ENCODE assay signal across 7 mouse cellular contexts in the genomic region with DNA sequence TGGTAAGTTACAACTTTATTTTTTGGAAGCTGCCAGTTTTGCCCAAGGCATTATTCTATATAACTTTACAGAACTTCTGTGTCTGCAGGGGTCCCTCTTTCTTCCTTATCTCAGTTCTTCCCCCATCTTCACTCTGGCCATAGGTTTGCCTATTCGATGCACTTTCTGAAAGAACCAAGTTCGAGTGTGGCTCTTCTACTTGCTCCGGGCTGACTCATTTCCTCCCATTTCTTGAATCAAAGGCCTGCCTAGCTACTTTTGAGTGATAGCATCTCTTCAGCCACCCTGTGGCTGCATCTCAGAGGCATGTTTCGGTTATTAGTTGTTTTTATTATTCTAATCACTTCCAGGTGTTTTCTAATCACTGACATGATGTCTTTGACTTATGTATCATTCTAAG. TPM values are rescaled to one million over a fixed set of nuclear protein-coding genes. Genes with fewer than 3 reads are reported as not detected.
DNase-seq lines count a peak whose midpoint lies in the region; ATAC-seq lines count a peak whose summit lies in the region.

No protein-coding gene starts in this region.

- 19% methylated on average over 4 of the region's 4 CpGs for WGBS in heart, embryonic 11.5 days (ENCODE audit: insufficient replicate concordance)
- WGBS in liver, embryonic 15.5 days (ENCODE audit: insufficient replicate concordance) = 14% methylated on average over 4 of the region's 4 CpGs

- peaks cover 19% of the 10 kb centered on the region for H3K4me1 ChIP-seq in heart, embryonic 11.5 days (ENCODE audit: control insufficient read depth, insufficient read depth, low read length)
- peaks cover 15% of the 10 kb centered on the region for H3K4me1 ChIP-seq in liver, embryonic 15.5 days (replicated peaks)

- peak; percentile 49 for DNase-seq in CD4-positive helper T cell, adult 2 months (ENCODE audit: low read depth, low spot score)
- peak; percentile 72 for DNase-seq in NIH3T3 (ENCODE audit: low read depth)
- no peak for DNase-seq in right cerebral cortex, postnatal 25 days
- DNase-seq in layer of hippocampus, postnatal 10 days (ENCODE audit: low spot score in 2 of 2) = no peak
- DNase-seq in kidney, postnatal 10 days = no peak

- no peaks in the 10 kb centered on the region for H3K9me3 ChIP-seq in heart, embryonic 11.5 days (replicated peaks; ENCODE audit: control insufficient read depth, low read length)
- H3K9me3 ChIP-seq in liver, embryonic 15.5 days (replicated peaks) = no peaks in the 10 kb centered on the region

- no peaks in the 10 kb centered on the region for H3K27me3 ChIP-seq in heart, embryonic 11.5 days (ENCODE audit: control insufficient read depth, insufficient read depth, low read length)
- peaks cover 6% of the 10 kb centered on the region; the same call in 1 of the 2 replicates for H3K27me3 ChIP-seq in liver, embryonic 15.5 days

- H3K9ac ChIP-seq in heart, embryonic 11.5 days (ENCODE audit: low read depth, low read length) = no peak overlapping the region
- H3K9ac ChIP-seq in liver, embryonic 15.5 days = no peak overlapping the region

- H3K27ac ChIP-seq in heart, embryonic 11.5 days (ENCODE audit: low read depth, low read length) = no peak overlapping the region; the same call in 1 of the 2 replicates
- H3K27ac ChIP-seq in liver, embryonic 15.5 days (replicated peaks) = no peak overlapping the region

- H3K4me3 ChIP-seq in heart, embryonic 11.5 days (ENCODE audit: low read depth, low read length) = peak overlapping the region; percentile 88
- H3K4me3 ChIP-seq in liver, embryonic 15.5 days (replicated peaks) = peak overlapping the region; percentile 64

- no peak for ATAC-seq in heart, embryonic 11.5 days (replicated peaks; ENCODE audit: insufficient number of reproducible peaks, low FRiP score, low TSS enrichment)
- no peak for ATAC-seq in liver, embryonic 15.5 days (ENCODE audit: insufficient read depth)

- H3K36me3 ChIP-seq in heart, embryonic 11.5 days (ENCODE audit: control insufficient read depth, insufficient read depth, low read length) = 0 out of 2 replicates have a peak, but pooled peaks cover 3% of the 10 kb centered on the region
- no peaks in the 10 kb centered on the region for H3K36me3 ChIP-seq in liver, embryonic 15.5 days (replicated peaks)

- H3K4me2 ChIP-seq in heart, embryonic 11.5 days = peak overlapping the region; percentile 78
- peak overlapping the region; percentile 82 for H3K4me2 ChIP-seq in liver, embryonic 15.5 days

RNA-seq across cellular contexts. Expression of gene Slc25a24, which starts 1.1 kb away (rescaled TPM):
- 38.1 and 50.5 TPM in 2 replicates for polyA plus RNA-seq in heart, embryonic 11.5 days (2014; fragmentation: Nextera tagmentation; extraction: Ambion mirVana)
- 3.8 and 4.8 TPM in 2 replicates for polyA plus RNA-seq in liver, embryonic 15.5 days (2015; fragmentation: Nextera tagmentation; extraction: Ambion mirVana)
- total RNA-seq in layer of hippocampus, postnatal 10 days (2021) = 1 to 10 TPM; 4.1 to 4.9 TPM

RNA-seq across cellular contexts. Expression of gene Slc25a54, which starts 43.8 kb away (rescaled TPM):
- not detected in 2 replicates for polyA plus RNA-seq in heart, embryonic 11.5 days (2014; fragmentation: Nextera tagmentation; extraction: Ambion mirVana)
- polyA plus RNA-seq in liver, embryonic 15.5 days (2015; fragmentation: Nextera tagmentation; extraction: Ambion mirVana) = not detected in 2 replicates
- not detected for total RNA-seq in layer of hippocampus, postnatal 10 days (2021)

Comparison
In these comparisons a context has a peak if more than half of its experiments do, and no peak if none do; other contexts are left out.
1. DNase-seq: peak in CD4-positive helper T cell, adult 2 months (single experiment) and NIH3T3 (single experiment); none in right cerebral cortex, postnatal 25 days (single experiment), layer of hippocampus, postnatal 10 days (0 of 2) and kidney, postnatal 10 days (single experiment).